Mouse (Mus musculus): ENCODE measurements around the gene Rpl7a. TPM values are rescaled to one million over a fixed set of nuclear protein-coding genes. Genes with fewer than 3 reads are reported as not detected.

The Rpl7a gene
- polyA plus RNA-seq, 1 experiment, result not detected

DNA sequence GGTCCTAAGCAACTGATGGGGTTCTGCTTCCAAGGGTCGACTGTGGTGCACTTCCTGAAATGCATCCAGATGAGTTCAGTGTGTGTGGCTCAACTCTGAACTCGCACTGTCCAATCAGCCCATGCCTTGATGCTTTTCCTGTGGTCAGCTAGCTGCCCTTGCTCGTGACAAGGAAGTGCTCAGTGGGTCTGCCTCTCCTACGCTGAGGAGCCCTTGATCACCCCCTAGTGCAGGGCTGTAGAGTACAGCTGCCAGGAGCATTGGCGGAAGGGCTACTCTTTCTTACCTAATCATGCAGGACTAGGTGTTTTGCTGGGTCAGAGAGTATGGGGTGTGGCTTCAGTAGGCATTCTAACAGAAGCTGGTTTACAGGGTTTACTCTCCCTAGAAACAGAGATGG, 31.0 kb downstream of the Rpl7a start:
- Histone ChIP-seq H3K4me3 (ENCODE audit: insufficient read depth, low read depth, low read length) (no peak overlapping the region), H3K27ac (ENCODE audit: insufficient read depth, low read depth, low read length) (no peak overlapping the region), H3K4me1 (ENCODE audit: control insufficient read depth, insufficient read depth, low read length) (no peaks in the 10 kb centered on the region)
- TF ChIP-seq POLR2A (IDR thresholded peaks at IDR 0.05; ENCODE audit: insufficient read depth, low read depth, low read length) (no peak), CTCF (IDR thresholded peaks at IDR 0.05; ENCODE audit: insufficient read depth, low read depth, low read length) (no peak)
- 47% methylated on average over 5 of the region's 5 CpGs for WGBS

DNA sequence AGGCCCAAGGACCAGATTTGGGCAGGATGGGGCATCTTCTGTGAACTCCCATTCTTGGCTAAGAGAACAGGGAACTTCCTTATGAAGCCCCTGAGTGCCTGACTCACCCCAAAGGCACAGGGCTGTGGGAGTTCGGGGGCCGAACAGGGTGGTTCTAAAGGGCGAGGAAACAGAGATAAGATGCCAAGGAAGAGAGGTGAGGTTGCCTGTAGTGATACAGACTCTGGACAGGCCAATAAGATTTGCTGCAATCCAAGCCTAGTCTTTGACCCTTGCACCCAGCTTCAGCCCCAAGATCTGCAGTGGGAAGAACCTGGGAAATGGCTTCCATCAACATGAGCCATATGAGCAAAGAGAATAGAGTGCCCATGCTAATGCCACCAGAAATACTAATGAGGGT, 32.7 kb downstream of the Rpl7a start:
- no peak overlapping the region for H3K4me3 ChIP-seq (ENCODE audit: insufficient read depth, low read depth, low read length)
- H3K27ac ChIP-seq (ENCODE audit: insufficient read depth, low read depth, low read length), result no peak overlapping the region
- no peaks in the 10 kb centered on the region for H3K4me1 ChIP-seq (ENCODE audit: control insufficient read depth, insufficient read depth, low read length)
- WGBS, result 84% methylated on average over 3 of the region's 3 CpGs
- TF ChIP-seq POLR2A (IDR thresholded peaks at IDR 0.05; ENCODE audit: insufficient read depth, low read depth, low read length) (no peak), CTCF (IDR thresholded peaks at IDR 0.05; ENCODE audit: insufficient read depth, low read depth, low read length) (no peak)

DNA sequence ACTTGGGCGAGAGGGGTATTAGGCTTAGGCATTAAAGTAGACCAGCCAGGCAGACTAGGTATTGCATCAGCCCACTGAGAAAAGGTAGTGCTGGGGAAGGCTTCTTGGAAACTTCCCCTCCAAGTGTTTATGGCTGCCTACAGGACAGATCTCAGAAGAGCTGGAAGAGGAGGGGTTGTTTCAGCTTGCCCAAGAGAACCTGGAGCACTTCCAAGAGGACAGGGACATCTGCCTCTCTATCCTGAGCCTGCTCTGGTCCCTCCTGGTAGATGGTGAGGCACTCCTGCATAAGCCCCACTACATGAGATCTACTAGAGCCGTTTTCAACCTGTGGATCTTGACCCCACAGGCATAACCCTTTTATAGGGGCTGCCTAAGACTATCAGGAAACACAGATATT, 39.8 kb downstream of the Rpl7a start:
- no peak overlapping the region for H3K4me3 ChIP-seq (ENCODE audit: insufficient read depth, low read depth, low read length)
- H3K4me1 ChIP-seq (ENCODE audit: control insufficient read depth, insufficient read depth, low read length), result no peaks in the 10 kb centered on the region
- WGBS, result 84% methylated on average over 2 of the region's 2 CpGs
- TF ChIP-seq POLR2A (IDR thresholded peaks at IDR 0.05; ENCODE audit: insufficient read depth, low read depth, low read length) (no peak), CTCF (IDR thresholded peaks at IDR 0.05; ENCODE audit: insufficient read depth, low read depth, low read length) (no peak)
- H3K27ac ChIP-seq (ENCODE audit: insufficient read depth, low read depth, low read length), result no peak overlapping the region

DNA sequence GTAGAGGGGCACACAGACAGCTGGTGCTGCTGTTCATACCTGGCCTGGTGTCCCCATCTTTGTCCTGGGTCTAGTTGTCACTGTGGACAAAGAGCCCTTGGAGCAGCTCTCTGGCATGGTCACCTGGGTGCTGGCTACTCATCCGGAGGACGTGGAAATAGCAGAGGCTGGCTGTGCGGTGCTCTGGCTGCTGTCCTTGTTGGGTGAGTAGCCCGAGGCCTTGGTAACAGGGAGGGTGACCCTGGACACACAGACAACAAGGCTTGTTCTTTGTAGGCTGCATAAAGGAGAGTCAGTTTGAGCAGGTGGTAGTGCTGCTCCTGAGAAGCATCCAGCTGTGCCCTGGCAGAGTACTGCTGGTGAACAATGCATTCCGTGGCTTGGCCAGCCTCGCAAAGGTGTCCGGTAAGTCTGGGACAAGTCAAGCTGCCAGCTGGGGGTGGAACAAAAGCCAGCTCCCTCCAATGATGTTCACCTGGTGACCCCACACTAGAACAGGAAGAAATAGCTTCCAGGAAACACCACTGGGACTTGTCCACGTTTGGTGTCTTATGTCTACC, 40.9 kb downstream of the Rpl7a start:
- WGBS, result 89% methylated on average over 8 of the region's 8 CpGs
- H3K4me3 ChIP-seq (ENCODE audit: insufficient read depth, low read depth, low read length), result no peak overlapping the region
- H3K27ac ChIP-seq (ENCODE audit: insufficient read depth, low read depth, low read length), result no peak overlapping the region
- TF ChIP-seq CTCF (IDR thresholded peaks at IDR 0.05; ENCODE audit: insufficient read depth, low read depth, low read length), result no peak
- no peak for TF ChIP-seq POLR2A (IDR thresholded peaks at IDR 0.05; ENCODE audit: insufficient read depth, low read depth, low read length)
- no peaks in the 10 kb centered on the region for H3K4me1 ChIP-seq (ENCODE audit: control insufficient read depth, insufficient read depth, low read length)

DNA sequence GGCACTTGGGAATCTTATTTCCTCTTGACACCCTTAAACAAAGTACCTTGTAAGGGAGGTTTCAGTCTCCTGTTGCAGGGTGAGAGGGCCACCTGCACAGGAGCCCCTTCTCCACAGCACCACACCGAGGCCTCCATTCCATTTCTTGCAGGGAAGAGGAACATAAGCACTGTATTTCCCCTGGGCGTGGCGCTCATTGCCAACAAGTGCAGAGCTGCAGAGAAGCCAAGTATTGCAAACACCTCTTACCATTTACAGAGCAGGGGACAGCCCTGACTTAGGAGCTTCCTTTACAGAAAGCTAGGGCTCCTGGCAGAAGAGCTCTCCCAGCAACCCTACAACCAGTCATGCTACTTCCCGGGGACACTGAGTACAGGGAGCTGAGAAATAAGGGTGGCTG, 41.6 kb downstream of the Rpl7a start:
- Histone ChIP-seq H3K4me3 (ENCODE audit: insufficient read depth, low read depth, low read length) (no peak overlapping the region), H3K27ac (ENCODE audit: insufficient read depth, low read depth, low read length) (no peak overlapping the region), H3K4me1 (ENCODE audit: control insufficient read depth, insufficient read depth, low read length) (no peaks in the 10 kb centered on the region)
- 97% methylated on average over 4 of the region's 4 CpGs for WGBS
- no peak for TF ChIP-seq POLR2A (IDR thresholded peaks at IDR 0.05; ENCODE audit: insufficient read depth, low read depth, low read length)
- TF ChIP-seq CTCF (IDR thresholded peaks at IDR 0.05; ENCODE audit: insufficient read depth, low read depth, low read length), result no peak

DNA sequence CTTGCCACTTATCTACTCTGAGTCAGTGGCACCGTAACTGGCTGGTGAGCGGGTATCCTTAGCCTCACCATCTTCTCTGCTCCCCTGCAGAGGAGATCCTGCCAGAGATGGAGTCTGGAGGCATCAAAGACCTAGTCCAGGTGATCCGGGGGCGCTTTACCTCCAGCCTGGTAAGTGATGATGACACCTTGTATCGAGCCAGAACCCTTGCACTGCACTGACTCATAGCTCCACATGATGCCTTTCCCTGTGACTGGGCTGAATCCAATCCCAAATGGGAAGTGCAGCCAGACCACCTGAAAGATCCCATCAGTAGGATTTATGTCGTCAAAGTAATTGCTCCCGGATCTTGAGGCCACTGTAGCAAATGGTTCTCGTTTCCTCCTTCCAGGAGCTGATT, 42.3 kb downstream of the Rpl7a start:
- no peak for TF ChIP-seq CTCF (IDR thresholded peaks at IDR 0.05; ENCODE audit: insufficient read depth, low read depth, low read length)
- no peak for TF ChIP-seq POLR2A (IDR thresholded peaks at IDR 0.05; ENCODE audit: insufficient read depth, low read depth, low read length)
- Histone ChIP-seq H3K4me3 (ENCODE audit: insufficient read depth, low read depth, low read length) (no peak overlapping the region), H3K4me1 (ENCODE audit: control insufficient read depth, insufficient read depth, low read length) (no peaks in the 10 kb centered on the region), H3K27ac (ENCODE audit: insufficient read depth, low read depth, low read length) (no peak overlapping the region)
- 93% methylated on average over 8 of the region's 8 CpGs for WGBS

DNA sequence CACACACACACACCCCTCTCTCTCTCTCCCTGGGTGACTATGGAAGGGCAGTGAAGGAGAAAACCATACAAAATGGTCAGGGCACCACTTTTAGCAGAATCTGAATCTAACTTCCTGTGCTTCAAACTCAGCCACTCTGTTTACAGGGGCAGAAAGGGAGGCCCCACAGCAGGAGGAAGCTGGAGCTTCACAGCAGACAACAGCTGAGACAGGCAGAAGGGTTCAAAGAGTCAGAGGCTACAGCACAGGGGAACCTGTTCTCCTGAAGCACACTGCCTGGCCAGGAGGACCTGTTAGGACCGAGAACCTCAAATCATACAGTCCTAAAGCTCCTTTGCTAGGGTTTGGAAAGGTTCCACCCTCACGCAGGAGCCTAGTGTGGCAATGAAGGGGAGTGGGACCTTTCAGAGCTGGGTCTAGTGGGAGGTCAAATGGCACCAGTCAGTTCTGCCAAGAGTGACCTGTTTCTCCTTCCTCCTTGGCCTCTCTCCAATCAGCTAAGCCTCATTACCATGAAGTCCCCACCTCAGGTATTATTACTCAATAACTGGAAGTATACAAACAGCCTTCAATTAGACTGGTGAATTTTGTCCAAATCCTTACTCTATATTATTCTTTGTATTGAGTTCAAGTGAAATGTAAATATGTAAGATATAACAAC, 44.3 kb downstream of the Rpl7a start:
- H3K27ac ChIP-seq (ENCODE audit: insufficient read depth, low read depth, low read length), result no peak overlapping the region
- TF ChIP-seq POLR2A (IDR thresholded peaks at IDR 0.05; ENCODE audit: insufficient read depth, low read depth, low read length), result no peak
- no peak for TF ChIP-seq CTCF (IDR thresholded peaks at IDR 0.05; ENCODE audit: insufficient read depth, low read depth, low read length)
- no peaks in the 10 kb centered on the region for H3K4me1 ChIP-seq (ENCODE audit: control insufficient read depth, insufficient read depth, low read length)
- no peak overlapping the region for H3K4me3 ChIP-seq (ENCODE audit: insufficient read depth, low read depth, low read length)
- WGBS, result 79% methylated on average over 2 of the region's 2 CpGs

DNA sequence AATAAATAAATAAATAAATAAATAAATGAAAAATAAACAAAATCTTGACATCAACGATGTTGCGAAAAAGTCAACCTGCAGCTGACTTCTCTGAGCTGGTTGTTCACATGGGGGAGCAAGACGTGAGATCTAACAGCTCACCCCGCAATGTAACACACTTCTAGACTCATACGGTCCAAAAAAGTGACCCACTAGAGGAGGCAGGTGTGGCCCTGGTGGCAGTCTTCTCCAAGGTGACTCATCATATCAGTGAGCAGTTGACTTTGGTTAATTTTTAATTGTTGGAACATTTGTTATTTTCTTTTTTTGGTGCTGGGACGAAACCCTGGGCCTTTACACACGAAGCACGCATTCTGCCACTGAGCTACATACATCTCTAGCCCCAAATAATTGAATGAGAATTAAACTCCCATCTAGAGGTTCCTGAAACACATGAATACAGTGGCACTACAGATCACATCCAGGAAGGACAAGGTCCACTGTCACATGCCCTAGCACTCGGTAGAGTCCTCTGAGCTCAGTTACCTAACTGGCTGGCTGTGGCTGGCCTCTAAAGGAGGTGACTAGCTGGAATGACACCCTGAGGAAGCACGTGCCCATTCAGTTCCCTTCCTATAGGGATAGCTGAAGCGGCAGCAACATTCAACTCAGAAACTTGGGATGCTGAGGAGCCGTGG, 46.4 kb downstream of the Rpl7a start:
- no peak for TF ChIP-seq POLR2A (IDR thresholded peaks at IDR 0.05; ENCODE audit: insufficient read depth, low read depth, low read length)
- no peak for TF ChIP-seq CTCF (IDR thresholded peaks at IDR 0.05; ENCODE audit: insufficient read depth, low read depth, low read length)
- H3K4me1 ChIP-seq (ENCODE audit: control insufficient read depth, insufficient read depth, low read length), result 0 out of 2 replicates have a peak, but pooled peaks cover 4% of the 10 kb centered on the region
- no peak overlapping the region for H3K27ac ChIP-seq (ENCODE audit: insufficient read depth, low read depth, low read length)
- 95% methylated on average over 12 of the region's 12 CpGs for WGBS
- H3K4me3 ChIP-seq (ENCODE audit: insufficient read depth, low read depth, low read length), result no peak overlapping the region

DNA sequence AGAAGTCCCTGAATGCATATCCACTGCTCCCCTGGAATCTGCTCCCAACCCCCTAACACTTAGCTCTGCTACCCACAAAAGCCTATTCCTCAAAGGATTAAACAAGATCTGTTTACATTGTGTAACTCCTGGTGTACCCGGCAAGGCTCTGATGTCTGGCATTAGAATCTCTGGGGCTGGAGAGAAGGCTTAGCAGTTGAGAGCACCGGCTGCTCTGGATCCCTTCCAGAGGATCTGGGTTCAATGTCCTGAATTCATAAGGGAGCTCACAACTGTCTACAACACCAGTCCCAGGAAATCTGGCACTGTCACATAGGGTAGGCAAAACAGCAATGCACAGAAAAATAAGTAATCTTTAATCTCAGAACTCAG, 46.9 kb downstream of the Rpl7a start:
- H3K4me1 ChIP-seq (ENCODE audit: control insufficient read depth, insufficient read depth, low read length), result 0 out of 2 replicates have a peak, but pooled peaks cover 4% of the 10 kb centered on the region
- WGBS, result 85% methylated on average over 2 of the region's 2 CpGs
- H3K4me3 ChIP-seq (ENCODE audit: insufficient read depth, low read depth, low read length), result no peak overlapping the region
- TF ChIP-seq CTCF (IDR thresholded peaks at IDR 0.05; ENCODE audit: insufficient read depth, low read depth, low read length) (no peak), POLR2A (IDR thresholded peaks at IDR 0.05; ENCODE audit: insufficient read depth, low read depth, low read length) (no peak)
- H3K27ac ChIP-seq (ENCODE audit: insufficient read depth, low read depth, low read length), result no peak overlapping the region

Data from olfactory bulb, adult 2 months (tissue).